Mouse (Mus musculus): ENCODE results near the gene Vps25. TPM values are rescaled to one million over a fixed set of nuclear protein-coding genes. Genes with fewer than 3 reads are reported as not detected.

Vps25 gene
- total and polyA plus RNA-seq, 3 experiments = 105 to 211 (median 132) TPM

GRCm38 (mm10) chr11:101235429-101235828, 18.1 kb upstream of the Vps25 start:
- H3K27ac ChIP-seq (ENCODE audit: insufficient read depth, low read depth) = no peak overlapping the region
- DNase-seq (ENCODE audit: extremely low read depth) = no peak
- peaks cover 2% of the 10 kb centered on the region for H3K9me3 ChIP-seq (replicated peaks; ENCODE audit: low read length)
- no peak overlapping the region for H3K4me3 ChIP-seq (replicated peaks in 1 of 3; ENCODE audit: low read depth in 2 of 3, low read length in 2 of 3, poor library complexity in 1 of 3)
- in situ Hi-C loops (cut with MboI; ENCODE audit: low pct_ligation_motif_present, low pct_unique_long_range_greater_than_20kb, low sequenced_read_pairs) (no loop called here), dilution Hi-C loops (cut with MboI; ENCODE audit: extremely low pct_ligation_motif_present, extremely low pct_unique_long_range_greater_than_20kb, low sequenced_read_pairs) (no loop called here)
- peak in 1 of 2 experiments; percentile 33; a peak in 2 of 4 replicates for TF ChIP-seq CTCF (conservative IDR thresholded peaks at IDR 0.05 in 1 of 2, IDR thresholded peaks at IDR 0.05 in 1 of 2; ENCODE audit: low read depth in 2 of 2, low read length in 2 of 2)
- TF ChIP-seq ZNF384 (IDR thresholded peaks at IDR 0.05; ENCODE audit: low read depth, low read length) = peak; percentile 25; the same call in 1 of the 2 replicates
- TF ChIP-seq MAX (IDR thresholded peaks at IDR 0.05; ENCODE audit: low read length) = no peak
- peak; percentile 16; the same call in 1 of the 2 replicates for TF ChIP-seq SMC3 (IDR thresholded peaks at IDR 0.05; ENCODE audit: low read depth, low read length)
- no peak for TF ChIP-seq POLR2AphosphoS2 (IDR thresholded peaks at IDR 0.05; ENCODE audit: low read depth, low read length)
- no peaks in the 10 kb centered on the region for H3K79me2 ChIP-seq (replicated peaks; ENCODE audit: control insufficient read depth, extremely low read depth, insufficient read depth, poor library complexity, severe bottlenecking)
- no peak overlapping the region for H3K4me2 ChIP-seq (ENCODE audit: insufficient read depth, low read depth, poor library complexity, severe bottlenecking)
- H3K4me1 ChIP-seq (ENCODE audit: control insufficient read depth in 1 of 2, insufficient read depth in 2 of 2) = peaks cover 3 to 19% of the 10 kb centered on the region in 2 experiments; a peak in 2 of 4 replicates
- H3K9ac ChIP-seq (ENCODE audit: insufficient read depth, low read depth) = no peak overlapping the region
- peaks cover 11% of the 10 kb centered on the region for H3K27me3 ChIP-seq (replicated peaks)
- H3K36me3 ChIP-seq (replicated peaks in 1 of 2; ENCODE audit: control insufficient read depth in 1 of 2, insufficient read depth in 1 of 2, low read length in 1 of 2) = no peaks in the 10 kb centered on the region

- DNase-seq (ENCODE audit: extremely low read depth) = no peak
- H3K4me3 ChIP-seq (replicated peaks in 1 of 3; ENCODE audit: low read depth in 2 of 3, low read length in 2 of 3, poor library complexity in 1 of 3) = no peak overlapping the region
- dilution Hi-C loops (cut with MboI; ENCODE audit: extremely low pct_ligation_motif_present, extremely low pct_unique_long_range_greater_than_20kb, low sequenced_read_pairs) = no loop called here
- H3K4me1 ChIP-seq (ENCODE audit: control insufficient read depth in 1 of 2, insufficient read depth in 2 of 2) = peaks cover 0 to 8% of the 10 kb centered on the region in 2 experiments; a peak in 2 of 4 replicates
- H3K27ac ChIP-seq (ENCODE audit: insufficient read depth, low read depth) = no peak overlapping the region
- H3K36me3 ChIP-seq (replicated peaks in 1 of 2; ENCODE audit: control insufficient read depth in 1 of 2, insufficient read depth in 1 of 2, low read length in 1 of 2) = no peaks in the 10 kb centered on the region
- H3K27me3 ChIP-seq (replicated peaks) = peaks cover 12% of the 10 kb centered on the region
- H3K79me2 ChIP-seq (replicated peaks; ENCODE audit: control insufficient read depth, extremely low read depth, insufficient read depth, poor library complexity, severe bottlenecking) = no peaks in the 10 kb centered on the region
- no peak for TF ChIP-seq UBTF (IDR thresholded peaks at IDR 0.05; ENCODE audit: low read depth, low read length)
- TF ChIP-seq PAX5 (IDR thresholded peaks at IDR 0.05; ENCODE audit: low read length) = no peak
- TF ChIP-seq ZMIZ1 (IDR thresholded peaks at IDR 0.05; ENCODE audit: low read depth, low read length) = no peak
- TF ChIP-seq ETS1 (conservative IDR thresholded peaks at IDR 0.05; ENCODE audit: low read depth, low read length) = no peak
- TF ChIP-seq USF2 (conservative IDR thresholded peaks at IDR 0.05; ENCODE audit: low read depth, low read length) = no peak
- TF ChIP-seq CHD1 (IDR thresholded peaks at IDR 0.05; ENCODE audit: low read depth, low read length) = no peak
- TF ChIP-seq MXI1 (IDR thresholded peaks at IDR 0.05; ENCODE audit: low read depth, low read length) = no peak
- TF ChIP-seq TCF12 (IDR thresholded peaks at IDR 0.05; ENCODE audit: low read depth, low read length) = no peak
- no peak for TF ChIP-seq SIN3A (IDR thresholded peaks at IDR 0.05; ENCODE audit: low read length)
- no peak for TF ChIP-seq POLR2AphosphoS2 (IDR thresholded peaks at IDR 0.05; ENCODE audit: low read depth, low read length)
- TF ChIP-seq BHLHE40 (IDR thresholded peaks at IDR 0.05; ENCODE audit: low read depth, low read length) = no peak
- no peak for TF ChIP-seq ZNF384 (IDR thresholded peaks at IDR 0.05; ENCODE audit: low read depth, low read length)
- TF ChIP-seq MAZ (IDR thresholded peaks at IDR 0.05; ENCODE audit: low read depth, low read length) = no peak
- no peak overlapping the region for H3K4me2 ChIP-seq (ENCODE audit: insufficient read depth, low read depth, poor library complexity, severe bottlenecking)
- in situ Hi-C loops (cut with MboI; ENCODE audit: low pct_ligation_motif_present, low pct_unique_long_range_greater_than_20kb, low sequenced_read_pairs) = no loop called here
- no peak overlapping the region for H3K9ac ChIP-seq (ENCODE audit: insufficient read depth, low read depth)
- peaks cover 2% of the 10 kb centered on the region for H3K9me3 ChIP-seq (replicated peaks; ENCODE audit: low read length)
These were observed 16.7 kb upstream of the Vps25 start for GRCm38 (mm10) chr11:101236782-101237181.

Data from CH12.LX (cell line).